Mouse (Mus musculus) frontal cortex, adult 2 months (tissue): ENCODE data around the gene Stab2. TPM values are rescaled to one million over a fixed set of nuclear protein-coding genes. Genes with fewer than 3 reads are reported as not detected.
A peak's percentile ranks its signal among the peaks of the same experiment; 100 is the strongest.

Experiments
- DNase-seq, 2 experiments: peaks; one replicate each; pipeline ENCODE4 v3.0.0; 2022; ENCODE audit warnings: low spot score in 1 of 2; ENCODE audit errors: extremely low spot score in 1 of 2
- polyA plus RNA-seq: library from polyadenylated mRNA; depleted of rRNA; stranded (reverse); fragments of >200 nt; gene quantifications from 2 replicates; pipeline ENCODE4 v1.2.3, GENCODE M21; 2012

The Stab2 gene
- polyA plus RNA-seq, 1 experiment, result 0.08 TPM

- DNase-seq, result no peak
These were observed 99.3 kb downstream of the Stab2 start for GRCm38 (mm10) chr10:86908562-86908961.

DNA sequence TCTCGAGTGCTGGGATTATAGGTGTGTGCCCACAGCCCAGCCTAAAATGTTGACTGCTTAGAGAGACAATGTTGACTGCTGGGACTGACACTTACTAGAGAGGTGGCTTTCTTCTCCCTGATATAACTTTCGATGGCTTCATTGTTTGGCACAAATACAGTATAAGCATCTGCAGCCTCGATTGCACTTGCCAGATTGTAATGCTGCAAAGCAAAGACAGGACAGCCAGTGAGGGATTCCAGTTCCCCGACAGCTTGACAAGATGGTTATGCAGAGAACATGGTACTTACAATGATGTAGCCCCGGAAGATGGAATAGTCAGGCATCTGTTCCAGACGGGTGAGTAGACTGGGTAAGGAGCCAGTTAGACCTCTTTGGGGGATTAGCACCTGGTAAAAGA, 100.8 kb downstream of the Stab2 start:
- peak in 1 of 2 experiments; percentile 7 for DNase-seq

GRCm38 (mm10) chr10:86895531-86895930, 112.3 kb downstream of the Stab2 start:
- DNase-seq, result no peak

GRCm38 (mm10) chr10:86891066-86891465, 116.8 kb downstream of the Stab2 start:
- no peak for DNase-seq

DNA sequence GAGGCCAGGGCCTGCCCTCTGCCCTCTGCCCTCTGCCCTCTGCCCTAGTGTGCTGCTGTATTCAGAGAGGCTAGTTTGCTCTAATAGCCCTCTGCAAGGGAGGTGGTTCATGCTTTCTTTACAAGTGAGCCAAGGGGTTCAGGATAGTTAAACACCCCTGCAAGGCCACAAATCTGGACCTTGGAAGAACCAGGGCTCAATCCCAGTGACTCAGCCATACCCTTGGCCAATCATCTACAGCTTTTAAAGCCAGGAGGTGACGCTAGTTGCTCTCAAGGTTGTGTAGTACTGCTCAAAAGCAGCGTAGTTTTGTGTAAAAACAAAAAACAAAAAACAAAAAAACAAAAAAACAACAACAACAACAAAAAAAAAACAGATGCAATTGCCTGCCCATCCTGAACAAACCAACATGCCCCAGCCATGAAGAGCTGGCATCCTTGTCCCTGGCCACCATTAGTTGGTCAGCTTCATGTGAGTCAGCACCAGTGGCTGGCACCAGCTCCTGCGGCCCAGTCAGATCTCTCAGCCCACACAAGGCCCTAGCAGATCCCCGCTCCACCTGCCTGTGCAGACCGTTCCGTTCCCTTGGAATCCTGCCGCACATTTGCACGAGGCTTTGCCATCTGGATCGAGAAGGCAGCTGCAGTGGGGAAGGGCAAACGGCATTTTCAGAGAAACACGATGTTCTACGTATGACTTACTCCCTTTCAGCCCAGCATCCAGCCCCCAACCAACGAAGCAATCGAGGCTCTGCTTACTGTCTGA, 117.5 kb downstream of the Stab2 start:
- DNase-seq, result peak; percentile 33 to 72

GRCm38 (mm10) chr10:86889440-86889839, 118.4 kb downstream of the Stab2 start:
- DNase-seq, result no peak

- no peak for DNase-seq
These were observed 121.4 kb downstream of the Stab2 start for GRCm38 (mm10) chr10:86886434-86886833.

- no peak for DNase-seq
These were observed 126.4 kb downstream of the Stab2 start for GRCm38 (mm10) chr10:86881448-86881847.

GRCm38 (mm10) chr10:86880071-86880806, 127.6 kb downstream of the Stab2 start:
- no peak for DNase-seq

DNA sequence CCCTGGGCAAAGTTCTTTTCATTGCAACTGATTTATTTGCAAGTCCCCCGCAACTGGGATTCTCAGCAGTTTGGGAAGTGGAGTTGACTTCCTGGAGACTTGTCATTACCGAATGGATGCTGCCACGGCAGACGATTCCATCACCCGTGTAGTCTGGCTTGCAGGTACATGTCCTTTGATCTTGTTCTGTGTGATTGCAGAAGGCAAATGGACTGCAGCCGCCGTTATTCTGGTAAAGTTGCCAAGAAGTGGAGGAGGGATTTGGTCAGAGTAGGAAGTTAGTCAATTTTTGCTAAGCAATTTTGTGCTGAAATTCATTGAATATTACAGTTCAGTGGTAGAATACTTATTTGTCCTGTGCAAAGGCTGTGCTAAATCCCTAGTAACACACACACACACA, 129.1 kb downstream of the Stab2 start:
- DNase-seq, result no peak

- no peak for DNase-seq
These were observed 135.2 kb downstream of the Stab2 start for GRCm38 (mm10) chr10:86872591-86872990.

- no peak for DNase-seq
These were observed 135.7 kb downstream of the Stab2 start for GRCm38 (mm10) chr10:86872121-86872520.

DNA sequence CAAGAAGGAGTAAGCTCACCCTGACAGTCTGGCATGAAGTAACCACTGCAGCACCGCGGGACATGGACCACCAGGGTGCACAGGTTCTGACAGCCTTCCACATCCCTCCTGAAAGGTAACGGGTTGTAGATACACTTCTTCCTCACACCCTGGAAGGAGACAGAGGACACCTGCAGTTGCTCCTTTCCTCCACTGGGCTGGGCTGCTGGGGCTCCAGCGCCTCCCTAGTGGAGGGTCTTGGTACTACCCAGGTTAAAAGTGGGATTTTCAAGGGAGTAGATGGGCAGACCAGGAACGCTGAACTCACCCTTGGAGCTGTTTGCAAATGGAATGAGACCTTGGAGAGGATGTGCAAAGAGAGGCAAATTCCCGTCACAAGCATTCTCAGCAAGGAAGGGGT, 144.4 kb downstream of the Stab2 start:
- DNase-seq, result no peak

DNA sequence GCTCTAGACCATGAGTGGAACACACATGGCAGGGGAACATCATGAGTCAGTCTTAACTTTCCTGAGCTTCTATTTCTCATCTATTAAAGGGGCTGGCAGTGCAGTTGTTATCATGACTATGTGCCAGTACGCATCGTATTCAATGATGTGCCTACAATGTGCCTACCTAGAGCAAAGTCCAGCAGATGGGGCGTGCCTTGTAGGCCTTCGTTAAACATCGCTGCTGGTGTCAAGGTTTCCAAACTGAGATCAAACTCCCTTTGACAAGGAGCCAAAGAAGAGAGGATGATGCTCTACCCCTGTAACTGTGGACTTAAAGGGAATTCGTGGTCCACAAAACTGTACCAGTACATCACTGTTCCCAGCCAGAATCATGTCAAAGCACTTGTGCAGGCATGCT, 145.3 kb downstream of the Stab2 start:
- no peak for DNase-seq

- no peak for DNase-seq
These were observed 147.4 kb downstream of the Stab2 start for GRCm38 (mm10) chr10:86860396-86860795.

DNA sequence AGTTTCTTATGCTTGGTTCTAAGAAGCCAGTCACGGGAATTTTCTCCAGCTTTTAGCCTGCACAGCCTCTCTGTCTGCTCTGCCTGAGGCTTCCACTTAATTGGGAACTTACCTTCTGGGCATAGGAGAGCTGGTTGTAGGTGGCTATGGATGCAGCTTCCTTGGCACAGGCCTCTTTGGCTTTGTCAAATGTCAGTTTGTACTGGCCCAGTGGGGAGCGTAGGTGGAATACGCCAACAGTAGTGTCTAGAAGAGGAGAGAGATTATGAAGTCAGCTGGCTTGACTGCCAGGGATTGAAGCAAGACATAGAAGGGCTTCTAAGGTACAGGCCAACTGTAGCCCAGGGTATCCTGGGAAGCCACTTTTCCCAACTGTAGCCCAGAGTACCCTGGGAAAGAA, 154.4 kb downstream of the Stab2 start:
- no peak for DNase-seq

GRCm38 (mm10) chr10:86852160-86852559, 155.7 kb downstream of the Stab2 start:
- DNase-seq, result no peak

DNA sequence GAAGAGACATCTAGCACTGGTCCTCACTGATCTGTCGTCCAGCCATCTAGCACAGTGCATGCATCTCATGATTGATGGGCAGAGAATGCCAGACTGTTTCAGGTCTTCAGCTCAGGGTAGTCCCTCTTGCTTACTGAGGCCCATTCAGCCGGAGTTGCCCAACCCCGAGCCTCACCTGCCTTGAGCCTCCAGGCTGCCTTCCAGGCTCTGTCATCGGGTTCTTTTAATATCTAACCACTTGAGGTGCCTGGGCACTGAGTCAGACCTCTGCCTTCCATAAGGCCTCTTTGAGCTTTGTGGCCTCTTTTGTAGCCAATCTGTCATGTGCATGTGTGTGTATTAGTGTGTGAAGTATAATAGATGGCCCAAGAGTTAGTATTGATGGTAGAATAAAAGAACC, 158.3 kb downstream of the Stab2 start:
- DNase-seq, result no peak

DNA sequence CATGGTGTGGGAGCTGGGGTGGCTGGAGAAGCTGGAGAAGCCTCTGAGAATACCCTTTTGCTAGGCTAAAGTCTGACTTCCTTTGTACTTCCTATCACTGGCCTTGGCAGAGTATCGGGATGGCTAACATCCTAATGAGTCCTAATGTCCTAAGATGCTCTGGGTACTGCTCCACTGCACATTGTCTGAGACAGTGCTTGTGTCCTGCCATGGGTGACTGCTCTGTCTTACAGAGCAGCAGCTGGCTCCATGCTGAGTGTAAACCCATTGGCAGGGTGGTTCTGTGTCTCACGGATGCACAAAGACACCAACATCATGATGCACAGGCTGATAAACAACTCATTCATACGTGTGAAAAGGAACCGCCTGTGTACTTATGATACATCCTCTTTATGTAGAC, 158.7 kb downstream of the Stab2 start:
- no peak for DNase-seq

- no peak for DNase-seq
These were observed 160.8 kb downstream of the Stab2 start for GRCm38 (mm10) chr10:86846926-86847467.

GRCm38 (mm10) chr10:86842659-86843058, 165.2 kb downstream of the Stab2 start:
- DNase-seq, result no peak

- no peak for DNase-seq
These were observed 169.0 kb downstream of the Stab2 start for GRCm38 (mm10) chr10:86838827-86839226.
